Mouse (Mus musculus): ENCODE results near the gene Snd1. TPM values are rescaled to one million over a fixed set of nuclear protein-coding genes. Genes with fewer than 3 reads are reported as not detected.
A peak's percentile ranks its signal among the peaks of the same experiment; 100 is the strongest.

The Snd1 gene
- polyA plus RNA-seq, 1 experiment from 2014 or later, result 56.6 TPM

GRCm38 (mm10) chr6:28880909-28881308, 406.0 kb downstream of the Snd1 start:
- H3K27me3 ChIP-seq (replicated peaks; ENCODE audit: insufficient read depth, low read length), result no peaks in the 10 kb centered on the region
- ATAC-seq (no peak), DNase-seq (ENCODE audit: low spot score) (no peak)
- H3K4me2 ChIP-seq (replicated peaks; ENCODE audit: low read depth, low read length), result no peak overlapping the region
- WGBS, result 54% methylated on average over 4 of the region's 4 CpGs
- no peak for TF ChIP-seq CTCF (IDR thresholded peaks at IDR 0.05)
- no peak for TF ChIP-seq EP300 (IDR thresholded peaks at IDR 0.05)
- H3K9ac ChIP-seq (replicated peaks; ENCODE audit: low read depth), result no peak overlapping the region
- H3K36me3 ChIP-seq (ENCODE audit: insufficient read depth, low read length), result peaks cover 13% of the 10 kb centered on the region
- H3K4me3 ChIP-seq (ENCODE audit: low read depth, low read length), result no peak overlapping the region
- H3K27ac ChIP-seq (ENCODE audit: low read length), result no peak overlapping the region
- H3K9me3 ChIP-seq (ENCODE audit: low read length), result no peaks in the 10 kb centered on the region
- no peaks in the 10 kb centered on the region for H3K4me1 ChIP-seq (ENCODE audit: insufficient read depth, low read depth, low read length)

- H3K27me3 ChIP-seq (replicated peaks; ENCODE audit: insufficient read depth, low read length), result no peaks in the 10 kb centered on the region
- H3K4me3 ChIP-seq (ENCODE audit: low read depth, low read length), result no peak overlapping the region
- no peaks in the 10 kb centered on the region for H3K4me1 ChIP-seq (ENCODE audit: insufficient read depth, low read depth, low read length)
- H3K36me3 ChIP-seq (ENCODE audit: insufficient read depth, low read length), result peaks cover 13% of the 10 kb centered on the region
- H3K4me2 ChIP-seq (replicated peaks; ENCODE audit: low read depth, low read length), result no peak overlapping the region
- no peak overlapping the region for H3K9ac ChIP-seq (replicated peaks; ENCODE audit: low read depth)
- 67% methylated on average over 5 of the region's 5 CpGs for WGBS
- TF ChIP-seq EP300 (IDR thresholded peaks at IDR 0.05) (no peak), CTCF (IDR thresholded peaks at IDR 0.05) (no peak)
- no peaks in the 10 kb centered on the region for H3K9me3 ChIP-seq (ENCODE audit: low read length)
- DNase-seq (ENCODE audit: low spot score) (no peak), ATAC-seq (no peak)
- H3K27ac ChIP-seq (ENCODE audit: low read length), result no peak overlapping the region
These were observed 408.6 kb downstream of the Snd1 start for GRCm38 (mm10) chr6:28883518-28883917.

- Histone ChIP-seq H3K4me3 (ENCODE audit: low read depth, low read length) (no peak overlapping the region), H3K36me3 (ENCODE audit: insufficient read depth, low read length) (peaks cover 30% of the 10 kb centered on the region), H3K27me3 (replicated peaks; ENCODE audit: insufficient read depth, low read length) (no peaks in the 10 kb centered on the region), H3K4me2 (replicated peaks; ENCODE audit: low read depth, low read length) (no peak overlapping the region), H3K9ac (replicated peaks; ENCODE audit: low read depth) (no peak overlapping the region), H3K27ac (ENCODE audit: low read length) (no peak overlapping the region), H3K4me1 (ENCODE audit: insufficient read depth, low read depth, low read length) (no peaks in the 10 kb centered on the region), H3K9me3 (ENCODE audit: low read length) (no peaks in the 10 kb centered on the region)
- no peak for DNase-seq (ENCODE audit: low spot score)
- no peak for TF ChIP-seq EP300 (IDR thresholded peaks at IDR 0.05)
- TF ChIP-seq CTCF (IDR thresholded peaks at IDR 0.05), result peak; percentile 19; the same call in 1 of the 2 replicates
- no peak for ATAC-seq
- 79% methylated on average over 7 of the region's 7 CpGs for WGBS
These were observed 411.9 kb downstream of the Snd1 start for GRCm38 (mm10) chr6:28886724-28887440.

DNA sequence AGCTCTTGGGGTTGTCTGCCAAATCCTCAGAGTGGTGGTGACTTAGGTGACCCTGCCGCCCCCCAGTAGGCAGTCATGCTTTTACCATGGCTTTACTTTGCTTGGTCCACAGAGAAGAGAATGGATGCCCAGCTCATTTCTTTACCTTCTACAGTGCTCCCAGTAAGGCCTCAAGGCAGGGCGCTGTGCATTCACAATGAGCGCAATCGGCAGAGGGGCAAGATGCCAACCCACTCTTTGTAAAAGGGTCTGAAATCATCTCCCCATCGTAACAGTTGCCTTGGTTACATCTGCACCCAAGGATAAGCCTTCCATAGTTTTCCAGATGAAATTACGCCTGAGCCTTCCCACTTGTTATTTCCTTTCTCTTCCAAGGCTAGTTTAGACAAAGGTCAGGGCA, 415.5 kb downstream of the Snd1 start:
- DNase-seq (ENCODE audit: low spot score) (no peak), ATAC-seq (no peak)
- Histone ChIP-seq H3K9ac (replicated peaks; ENCODE audit: low read depth) (no peak overlapping the region), H3K27ac (ENCODE audit: low read length) (no peak overlapping the region), H3K9me3 (ENCODE audit: low read length) (no peaks in the 10 kb centered on the region), H3K4me1 (ENCODE audit: insufficient read depth, low read depth, low read length) (no peaks in the 10 kb centered on the region), H3K36me3 (ENCODE audit: insufficient read depth, low read length) (peaks cover 17% of the 10 kb centered on the region; the same call in 1 of the 2 replicates), H3K27me3 (replicated peaks; ENCODE audit: insufficient read depth, low read length) (no peaks in the 10 kb centered on the region), H3K4me2 (replicated peaks; ENCODE audit: low read depth, low read length) (no peak overlapping the region), H3K4me3 (ENCODE audit: low read depth, low read length) (no peak overlapping the region)
- TF ChIP-seq EP300 (IDR thresholded peaks at IDR 0.05), result no peak
- no peak for TF ChIP-seq CTCF (IDR thresholded peaks at IDR 0.05)
- WGBS, result 83% methylated on average over 6 of the region's 6 CpGs

DNA sequence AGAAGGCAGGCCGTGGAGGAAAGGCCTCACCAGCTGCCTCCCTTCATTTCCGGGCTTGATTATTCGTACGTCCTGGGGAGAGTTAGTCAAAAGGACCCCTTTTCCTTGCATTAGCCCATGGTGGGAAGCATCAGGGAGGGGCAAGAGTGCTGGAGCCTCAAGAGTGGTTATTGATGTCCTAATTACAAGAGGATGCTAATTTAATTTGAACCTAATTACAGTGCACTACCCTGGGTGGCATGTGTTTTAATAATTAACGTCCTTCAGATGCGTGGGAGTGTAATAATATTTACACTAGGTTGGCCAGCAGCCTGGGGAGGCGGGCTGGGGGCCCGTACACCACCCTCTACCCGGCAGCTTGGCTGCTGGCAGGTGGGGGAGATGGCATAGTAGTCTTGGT, 416.5 kb downstream of the Snd1 start:
- DNase-seq (ENCODE audit: low spot score) (no peak), ATAC-seq (no peak; the same call in 1 of the 2 replicates)
- no peak overlapping the region for H3K9ac ChIP-seq (replicated peaks; ENCODE audit: low read depth)
- WGBS, result 30% methylated on average over 9 of the region's 9 CpGs
- no peak overlapping the region for H3K4me2 ChIP-seq (replicated peaks; ENCODE audit: low read depth, low read length)
- no peak overlapping the region for H3K27ac ChIP-seq (ENCODE audit: low read length)
- no peak for TF ChIP-seq EP300 (IDR thresholded peaks at IDR 0.05)
- TF ChIP-seq CTCF (IDR thresholded peaks at IDR 0.05), result no peak
- H3K36me3 ChIP-seq (ENCODE audit: insufficient read depth, low read length), result peaks cover 17% of the 10 kb centered on the region; the same call in 1 of the 2 replicates
- H3K4me3 ChIP-seq (ENCODE audit: low read depth, low read length), result no peak overlapping the region
- no peaks in the 10 kb centered on the region for H3K4me1 ChIP-seq (ENCODE audit: insufficient read depth, low read depth, low read length)
- H3K27me3 ChIP-seq (replicated peaks; ENCODE audit: insufficient read depth, low read length), result no peaks in the 10 kb centered on the region
- no peaks in the 10 kb centered on the region for H3K9me3 ChIP-seq (ENCODE audit: low read length)

GRCm38 (mm10) chr6:28895004-28895515, 420.1 kb downstream of the Snd1 start:
- Histone ChIP-seq H3K27me3 (replicated peaks; ENCODE audit: insufficient read depth, low read length) (no peaks in the 10 kb centered on the region), H3K36me3 (ENCODE audit: insufficient read depth, low read length) (peaks cover 7% of the 10 kb centered on the region; the same call in 1 of the 2 replicates)

More at GRCm38 (mm10) chr6:28895004-28895515, 420.1 kb downstream of the Snd1 start:
- H3K27ac ChIP-seq (ENCODE audit: low read length), result no peak overlapping the region
- no peaks in the 10 kb centered on the region for H3K4me1 ChIP-seq (ENCODE audit: insufficient read depth, low read depth, low read length)
- 60% methylated on average over 12 of the region's 12 CpGs for WGBS
- ATAC-seq (no peak), DNase-seq (ENCODE audit: low spot score) (no peak)
- TF ChIP-seq CTCF (IDR thresholded peaks at IDR 0.05), result no peak
- TF ChIP-seq EP300 (IDR thresholded peaks at IDR 0.05), result no peak
- no peak overlapping the region for H3K4me3 ChIP-seq (ENCODE audit: low read depth, low read length)
- H3K9me3 ChIP-seq (ENCODE audit: low read length), result no peaks in the 10 kb centered on the region
- H3K9ac ChIP-seq (replicated peaks; ENCODE audit: low read depth), result no peak overlapping the region
- H3K4me2 ChIP-seq (replicated peaks; ENCODE audit: low read depth, low read length), result no peak overlapping the region

All from lung, postnatal 0 days (tissue).